Mouse (Mus musculus) heart, embryonic 11.5 days (tissue): ENCODE results near the gene Gm45623. TPM values are rescaled to one million over a fixed set of nuclear protein-coding genes. Genes with fewer than 3 reads are reported as not detected.

ENCODE experiments used
- ATAC-seq: fragments of 200-750 bp; cut with Nextera tagmentation; replicated peaks from 2 replicates; pipeline ENCODE4 v1.8.0; 2017; ENCODE audit warnings: moderate library complexity; ENCODE audit not compliant: insufficient number of reproducible peaks, low FRiP score, low TSS enrichment
- H3K27ac ChIP-seq: fragments of 300-500 bp; sonication (generic); 2 replicates; pipeline ENCODE4 v1.5.1; 2014; ENCODE audit warnings: mild to moderate bottlenecking, low read depth, low read length
- H3K27me3 ChIP-seq: fragments of 300-500 bp; sonication (generic); 2 replicates; pipeline ENCODE4 v1.6.1; 2014; ENCODE audit warnings: mild to moderate bottlenecking, low read length, mixed read lengths; ENCODE audit not compliant: control insufficient read depth, insufficient read depth
- H3K36me3 ChIP-seq: fragments of 300-500 bp; sonication (generic); 2 replicates; pipeline ENCODE4 v1.6.1; 2014; ENCODE audit warnings: mild to moderate bottlenecking, low read length, moderate library complexity, mixed read lengths; ENCODE audit not compliant: control insufficient read depth, insufficient read depth
- H3K4me1 ChIP-seq: fragments of 300-500 bp; sonication (generic); 2 replicates; pipeline ENCODE4 v1.6.1; 2014; ENCODE audit warnings: low read length; ENCODE audit not compliant: control insufficient read depth, insufficient read depth
- H3K4me2 ChIP-seq: fragments of 300-500 bp; sonication (generic); 2 replicates; pipeline ENCODE4 v1.6.1; 2014; ENCODE audit warnings: mild to moderate bottlenecking, moderate library complexity
- H3K4me3 ChIP-seq: fragments of 300-500 bp; sonication (generic); 2 replicates; pipeline ENCODE4 v1.5.1; 2014; ENCODE audit warnings: low read depth, low read length
- H3K9ac ChIP-seq: fragments of 300-500 bp; sonication (generic); 2 replicates; pipeline ENCODE4 v1.6.1; 2014; ENCODE audit warnings: mild to moderate bottlenecking, low read depth, low read length, moderate library complexity
- H3K9me3 ChIP-seq: fragments of 300-500 bp; sonication (generic); replicated peaks from 2 replicates; pipeline ENCODE4 v1.6.1; 2016; ENCODE audit warnings: low read length; ENCODE audit not compliant: control insufficient read depth
- WGBS: fragments of 180-500 bp; shearing (Covaris S2); extraction: QIAGEN DNeasy Blood & Tissue Kit; methylation state at CpG from one replicate; pipeline ENCODE4 v1.1.7; 2014; ENCODE audit not compliant: insufficient replicate concordance; 5-methylcytosine and 5-hydroxymethylcytosine counted together
- polyA plus RNA-seq: library from polyadenylated mRNA; unstranded; fragments of >200 nt; fragmentation: Nextera tagmentation; extraction: Ambion mirVana; gene quantifications from 2 replicates; pipeline ENCODE4 v1.2.1, GENCODE M21; 2014

Gene Gm45623
- polyA plus RNA-seq, 1 experiment from 2014 or later: 0.84 TPM

- ATAC-seq: no peak
- Histone ChIP-seq H3K36me3 (no peaks in the 10 kb centered on the region), H3K27ac (no peak overlapping the region), H3K4me2 (no peak overlapping the region), H3K9ac (no peak overlapping the region), H3K4me1 (peaks cover 27% of the 10 kb centered on the region), H3K9me3 (no peaks in the 10 kb centered on the region), H3K27me3 (no peaks in the 10 kb centered on the region), H3K4me3 (no peak overlapping the region)
- 56% methylated on average over 13 of the region's 13 CpGs for WGBS
Observed at GRCm38 (mm10) chr13:56780746-56781469, 27.3 kb upstream of the Gm45623 start.

GRCm38 (mm10) chr13:56774304-56774703 lies 20.7 kb upstream of the Gm45623 start:
- Histone ChIP-seq H3K27me3 (no peaks in the 10 kb centered on the region), H3K27ac (no peak overlapping the region), H3K36me3 (no peaks in the 10 kb centered on the region), H3K4me1 (peaks cover 23% of the 10 kb centered on the region), H3K9me3 (no peaks in the 10 kb centered on the region), H3K9ac (no peak overlapping the region), H3K4me3 (no peak overlapping the region), H3K4me2 (no peak overlapping the region)
- 50% methylated on average over 5 of the region's 5 CpGs for WGBS
- ATAC-seq: no peak

GRCm38 (mm10) chr13:56773262-56773870 lies 19.7 kb upstream of the Gm45623 start:
- H3K9me3 ChIP-seq: no peaks in the 10 kb centered on the region
- H3K4me3 ChIP-seq: no peak overlapping the region
- 39% methylated on average over 14 of the region's 14 CpGs for WGBS
- peaks cover 21% of the 10 kb centered on the region for H3K4me1 ChIP-seq
- no peaks in the 10 kb centered on the region for H3K27me3 ChIP-seq
- no peak overlapping the region for H3K27ac ChIP-seq
- H3K4me2 ChIP-seq: no peak overlapping the region
- no peaks in the 10 kb centered on the region for H3K36me3 ChIP-seq
- H3K9ac ChIP-seq: no peak overlapping the region
- ATAC-seq: no peak

GRCm38 (mm10) chr13:56772592-56772991 lies 19.0 kb upstream of the Gm45623 start:
- ATAC-seq: no peak
- H3K27me3 ChIP-seq: no peaks in the 10 kb centered on the region
- H3K36me3 ChIP-seq: no peaks in the 10 kb centered on the region
- no peak overlapping the region for H3K27ac ChIP-seq
- H3K4me3 ChIP-seq: no peak overlapping the region
- peaks cover 21% of the 10 kb centered on the region for H3K4me1 ChIP-seq
- 42% methylated on average over 3 of the region's 3 CpGs for WGBS
- H3K4me2 ChIP-seq: no peak overlapping the region
- H3K9ac ChIP-seq: no peak overlapping the region
- H3K9me3 ChIP-seq: no peaks in the 10 kb centered on the region

GRCm38 (mm10) chr13:56770786-56771185 lies 17.2 kb upstream of the Gm45623 start:
- no peak overlapping the region for H3K4me2 ChIP-seq
- H3K9ac ChIP-seq: no peak overlapping the region
- no peaks in the 10 kb centered on the region for H3K27me3 ChIP-seq
- no peak overlapping the region for H3K27ac ChIP-seq
- ATAC-seq: no peak
- no peaks in the 10 kb centered on the region for H3K36me3 ChIP-seq
- H3K4me3 ChIP-seq: no peak overlapping the region
- peaks cover 17% of the 10 kb centered on the region for H3K4me1 ChIP-seq
- 61% methylated on average over 5 of the region's 5 CpGs for WGBS
- no peaks in the 10 kb centered on the region for H3K9me3 ChIP-seq

GRCm38 (mm10) chr13:56770136-56770578 lies 16.5 kb upstream of the Gm45623 start:
- Histone ChIP-seq H3K9ac (no peak overlapping the region), H3K4me3 (no peak overlapping the region), H3K36me3 (no peaks in the 10 kb centered on the region), H3K27me3 (no peaks in the 10 kb centered on the region), H3K4me1 (peaks cover 23% of the 10 kb centered on the region), H3K4me2 (no peak overlapping the region), H3K27ac (no peak overlapping the region), H3K9me3 (no peaks in the 10 kb centered on the region)
- no peak for ATAC-seq
- 58% methylated on average over 1 of the region's 1 CpGs for WGBS

GRCm38 (mm10) chr13:56769431-56769830 lies 15.8 kb upstream of the Gm45623 start:
- Histone ChIP-seq H3K27ac (no peak overlapping the region), H3K36me3 (no peaks in the 10 kb centered on the region), H3K9ac (0 out of 2 replicates have a peak overlapping the region, but pooled peaks have one; percentile 28), H3K4me2 (no peak overlapping the region), H3K4me3 (no peak overlapping the region), H3K27me3 (no peaks in the 10 kb centered on the region), H3K9me3 (no peaks in the 10 kb centered on the region), H3K4me1 (peaks cover 26% of the 10 kb centered on the region)
- ATAC-seq: no peak
- WGBS: 22% methylated on average over 4 of the region's 4 CpGs

- Histone ChIP-seq H3K27ac (0 out of 2 replicates have a peak overlapping the region, but pooled peaks have one; percentile 29), H3K9ac (no peak overlapping the region), H3K4me3 (no peak overlapping the region), H3K36me3 (no peaks in the 10 kb centered on the region), H3K4me2 (peak overlapping the region; percentile 59; the same call in 1 of the 2 replicates), H3K27me3 (peaks cover 8% of the 10 kb centered on the region), H3K9me3 (no peaks in the 10 kb centered on the region), H3K4me1 (peaks cover 26% of the 10 kb centered on the region)
- ATAC-seq: no peak
- 32% methylated on average over 5 of the region's 5 CpGs for WGBS
Observed at GRCm38 (mm10) chr13:56766211-56766610, 12.6 kb upstream of the Gm45623 start.
